Mouse (Mus musculus): ENCODE data around the gene Olfr312. TPM values are rescaled to one million over a fixed set of nuclear protein-coding genes. Genes with fewer than 3 reads are reported as not detected.

Gene Olfr312
- polyA plus RNA-seq, 1 experiment from 2014 or later: not detected

- Histone ChIP-seq H3K27ac (replicated peaks) (no peak overlapping the region), H3K27me3 (no peaks in the 10 kb centered on the region), H3K9ac (replicated peaks) (no peak overlapping the region), H3K9me3 (no peaks in the 10 kb centered on the region), H3K4me2 (replicated peaks) (peak overlapping the region; percentile 66), H3K4me3 (peak overlapping the region; percentile 84), H3K4me1 (peaks cover 12% of the 10 kb centered on the region), H3K36me3 (peaks cover 11% of the 10 kb centered on the region; the same call in 1 of the 2 replicates)
- no peak for ATAC-seq (replicated peaks)
- 81% methylated on average over 6 of the region's 6 CpGs for WGBS
These were observed 38.9 kb downstream of the Olfr312 start for GRCm38 (mm10) chr11:58867954-58868330.

- Histone ChIP-seq H3K36me3 (peaks cover 14% of the 10 kb centered on the region; the same call in 1 of the 2 replicates), H3K27me3 (no peaks in the 10 kb centered on the region), H3K4me3 (no peak overlapping the region), H3K9me3 (no peaks in the 10 kb centered on the region), H3K4me1 (peaks cover 12% of the 10 kb centered on the region), H3K27ac (replicated peaks) (no peak overlapping the region), H3K9ac (replicated peaks) (no peak overlapping the region), H3K4me2 (replicated peaks) (no peak overlapping the region)
- 91% methylated on average over 4 of the region's 4 CpGs for WGBS
- ATAC-seq (replicated peaks): no peak
These were observed 41.9 kb downstream of the Olfr312 start for GRCm38 (mm10) chr11:58870961-58871360.

- ATAC-seq (replicated peaks): no peak
- Histone ChIP-seq H3K4me2 (replicated peaks) (no peak overlapping the region), H3K9ac (replicated peaks) (no peak overlapping the region), H3K27ac (replicated peaks) (no peak overlapping the region), H3K4me3 (no peak overlapping the region), H3K9me3 (no peaks in the 10 kb centered on the region), H3K36me3 (peaks cover 46% of the 10 kb centered on the region), H3K4me1 (no peaks in the 10 kb centered on the region), H3K27me3 (no peaks in the 10 kb centered on the region)
- WGBS: 89% methylated on average over 8 of the region's 8 CpGs
These were observed 54.7 kb downstream of the Olfr312 start for GRCm38 (mm10) chr11:58883756-58884155.

Other genes starting within 250 kb of the Olfr312 start
- gene Olfr324, start 234.1 kb upstream of the Olfr312 start, polyA plus RNA-seq (2015; fragmentation: Nextera tagmentation; extraction: Ambion mirVana): not detected in 2 replicates
- gene 2210407C18Rik, start 213.2 kb upstream of the Olfr312 start, polyA plus RNA-seq (2015; fragmentation: Nextera tagmentation; extraction: Ambion mirVana): not detected in 2 replicates
- not detected in 2 replicates for gene Olfr323, start 198.7 kb upstream of the Olfr312 start, polyA plus RNA-seq (2015; fragmentation: Nextera tagmentation; extraction: Ambion mirVana)
- gene Trim58, start 188.8 kb upstream of the Olfr312 start, polyA plus RNA-seq (2015; fragmentation: Nextera tagmentation; extraction: Ambion mirVana): not detected in 2 replicates
- gene Olfr322, start 170.5 kb upstream of the Olfr312 start, polyA plus RNA-seq (2015; fragmentation: Nextera tagmentation; extraction: Ambion mirVana): not detected in 2 replicates
- not detected in 2 replicates for gene Olfr320, start 148.1 kb upstream of the Olfr312 start, polyA plus RNA-seq (2015; fragmentation: Nextera tagmentation; extraction: Ambion mirVana)
- gene Olfr319, start 130.1 kb upstream of the Olfr312 start, polyA plus RNA-seq (2015; fragmentation: Nextera tagmentation; extraction: Ambion mirVana): 0.19 TPM in 1 of 2 replicates, not detected in the other
- gene Olfr318, start 105.2 kb upstream of the Olfr312 start, polyA plus RNA-seq (2015; fragmentation: Nextera tagmentation; extraction: Ambion mirVana): not detected in 2 replicates
- 0.06 and 0.10 TPM in 2 replicates for gene Olfr317, start 90.0 kb upstream of the Olfr312 start, polyA plus RNA-seq (2015; fragmentation: Nextera tagmentation; extraction: Ambion mirVana)
- 0.08 TPM in 1 of 2 replicates, not detected in the other for gene Olfr316, start 76.5 kb upstream of the Olfr312 start, polyA plus RNA-seq (2015; fragmentation: Nextera tagmentation; extraction: Ambion mirVana)
- not detected in 2 replicates for gene Olfr315, start 56.0 kb upstream of the Olfr312 start, polyA plus RNA-seq (2015; fragmentation: Nextera tagmentation; extraction: Ambion mirVana)
- not detected in 2 replicates for gene Olfr314, start 46.3 kb upstream of the Olfr312 start, polyA plus RNA-seq (2015; fragmentation: Nextera tagmentation; extraction: Ambion mirVana)
- gene Fam183b, start 27.3 kb upstream of the Olfr312 start, polyA plus RNA-seq (2015; fragmentation: Nextera tagmentation; extraction: Ambion mirVana): 4.9 and 8.4 TPM in 2 replicates
- gene Olfr313, start 14.2 kb upstream of the Olfr312 start, polyA plus RNA-seq (2015; fragmentation: Nextera tagmentation; extraction: Ambion mirVana): not detected in 2 replicates
- not detected in 2 replicates for gene Olfr311, start 10.0 kb downstream of the Olfr312 start, polyA plus RNA-seq (2015; fragmentation: Nextera tagmentation; extraction: Ambion mirVana)
- 22.9 TPM in 2 replicates for gene Gm12258, start 17.9 kb downstream of the Olfr312 start, polyA plus RNA-seq (2015; fragmentation: Nextera tagmentation; extraction: Ambion mirVana)
- 11.5 and 11.6 TPM in 2 replicates for gene 2810021J22Rik, start 38.0 kb downstream of the Olfr312 start, polyA plus RNA-seq (2015; fragmentation: Nextera tagmentation; extraction: Ambion mirVana)
- 5.9 and 7.0 TPM in 2 replicates for gene Zfp39, start 75.0 kb downstream of the Olfr312 start, polyA plus RNA-seq (2015; fragmentation: Nextera tagmentation; extraction: Ambion mirVana)
- gene Btnl10, start 88.7 kb downstream of the Olfr312 start, polyA plus RNA-seq (2015; fragmentation: Nextera tagmentation; extraction: Ambion mirVana): not detected in 2 replicates
- 508 and 517 TPM in 2 replicates for gene Rnf187, start 109.7 kb downstream of the Olfr312 start, polyA plus RNA-seq (2015; fragmentation: Nextera tagmentation; extraction: Ambion mirVana)
- 355 and 373 TPM in 2 replicates for gene Hist3h2ba, start 119.7 kb downstream of the Olfr312 start, polyA plus RNA-seq (2015; fragmentation: Nextera tagmentation; extraction: Ambion mirVana)
- 155 and 160 TPM in 2 replicates for gene Hist3h2a, start 125.4 kb downstream of the Olfr312 start, polyA plus RNA-seq (2015; fragmentation: Nextera tagmentation; extraction: Ambion mirVana)
- 1.9 and 2.7 TPM in 2 replicates for gene Trim17, start 125.4 kb downstream of the Olfr312 start, polyA plus RNA-seq (2015; fragmentation: Nextera tagmentation; extraction: Ambion mirVana)
- gene Trim11, start 148.9 kb downstream of the Olfr312 start, polyA plus RNA-seq (2015; fragmentation: Nextera tagmentation; extraction: Ambion mirVana): 22.6 and 24.8 TPM in 2 replicates